Mouse (Mus musculus) hindbrain, postnatal 0 days (tissue): ENCODE measurements at regions not wholly inside any gene's neighbourhood (a gene's known extent, or its start where the extent isn't known, plus 50 kb on each side); places are given as distances from the start of the nearest gene placed in this dataset.
"Not testable (repeated sequence)": the region's sequence is repeated elsewhere in the genome, so short reads cannot be mapped to it uniquely, and the experiment has no call there.

Experiments used
- ATAC-seq: fragments of 200-750 bp; cut with Nextera tagmentation; 2 replicates; pipeline ENCODE4 v1.8.0; 2017; ENCODE audit warnings: mild to moderate bottlenecking, moderate TSS enrichment, moderate library complexity
- DNase-seq: peaks from one replicate; pipeline ENCODE4 v3.0.0-alpha.2; 2015; ENCODE audit warnings: low spot score
- H3K27ac ChIP-seq: fragments of 300-500 bp; sonication (generic); 2 replicates; pipeline ENCODE4 v1.5.1; 2014; ENCODE audit warnings: mild to moderate bottlenecking
- H3K27me3 ChIP-seq: fragments of 300-500 bp; sonication (generic); 2 replicates; pipeline ENCODE4 v1.6.1; 2014; ENCODE audit warnings: low read length, mixed read lengths; ENCODE audit not compliant: insufficient read depth
- H3K36me3 ChIP-seq: fragments of 300-500 bp; sonication (generic); 2 replicates; pipeline ENCODE4 v1.6.1; 2014; ENCODE audit warnings: low read length, mixed read lengths; ENCODE audit not compliant: insufficient read depth
- H3K4me1 ChIP-seq: fragments of 300-500 bp; sonication (generic); 2 replicates; pipeline ENCODE4 v1.6.1; 2014; ENCODE audit warnings: antibody characterized with exemption, low read length, mixed read lengths; ENCODE audit not compliant: insufficient read depth
- H3K4me2 ChIP-seq: fragments of 300-500 bp; sonication (generic); 2 replicates; pipeline ENCODE4 v1.6.1; 2014; ENCODE audit warnings: low read depth, mild to moderate bottlenecking, low read length, moderate library complexity, mixed read lengths
- H3K4me3 ChIP-seq: fragments of 300-500 bp; sonication (generic); 2 replicates; pipeline ENCODE4 v1.5.1; 2014; ENCODE audit warnings: low read length
- H3K9ac ChIP-seq: fragments of 300-500 bp; sonication (generic); replicated peaks from 2 replicates; pipeline ENCODE4 v1.6.1; 2014; ENCODE audit warnings: mild to moderate bottlenecking, low read length, moderate library complexity, mixed read lengths
- H3K9me3 ChIP-seq: fragments of 300-500 bp; sonication (generic); 2 replicates; pipeline ENCODE4 v1.6.1; 2016; ENCODE audit warnings: low read length, mixed read lengths
- CTCF ChIP-seq: IDR thresholded peaks from 2 replicates; pipeline ENCODE4 v1.5.1; 2016; ENCODE audit warnings: antibody characterized with exemption, control low read depth, low read depth
- WGBS: fragments of 180-500 bp; shearing (Covaris S2); extraction: QIAGEN DNeasy Blood & Tissue Kit; methylation state at CpG from one replicate; pipeline ENCODE4 v1.1.7; 2014; 5-methylcytosine and 5-hydroxymethylcytosine counted together

DNA sequence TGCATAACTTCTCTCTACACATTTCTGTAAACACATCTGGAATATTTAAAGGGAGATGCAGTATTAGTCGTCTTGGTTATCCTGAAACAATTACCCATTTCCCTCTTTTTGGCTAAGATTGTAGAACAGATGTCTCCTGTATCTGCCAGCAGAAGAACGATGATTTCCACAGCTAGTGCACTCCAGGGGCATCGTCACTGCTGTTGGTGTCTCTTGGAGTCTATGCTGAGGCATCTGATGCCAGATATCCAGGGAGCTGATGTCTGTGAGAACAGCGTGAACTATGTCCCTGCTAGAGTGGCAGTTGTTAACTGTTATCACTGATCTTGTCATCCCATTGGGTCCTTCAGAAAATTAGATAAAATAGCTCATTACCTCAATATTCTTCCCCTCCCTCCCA lies 536.2 kb downstream of the Trhde start:
- no peak for TF ChIP-seq CTCF
- no peak overlapping the region for H3K4me3 ChIP-seq
- no peak overlapping the region for H3K4me2 ChIP-seq
- no peak overlapping the region for H3K9ac ChIP-seq
- H3K4me1 ChIP-seq: no peaks in the 10 kb centered on the region
- DNase-seq: peak; percentile 65
- WGBS: 45% methylated on average over 4 of the region's 4 CpGs
- peak; percentile 82 for ATAC-seq
- no peaks in the 10 kb centered on the region for H3K27me3 ChIP-seq
- no peak overlapping the region for H3K27ac ChIP-seq
- no peaks in the 10 kb centered on the region for H3K9me3 ChIP-seq
- H3K36me3 ChIP-seq: no peaks in the 10 kb centered on the region

DNA sequence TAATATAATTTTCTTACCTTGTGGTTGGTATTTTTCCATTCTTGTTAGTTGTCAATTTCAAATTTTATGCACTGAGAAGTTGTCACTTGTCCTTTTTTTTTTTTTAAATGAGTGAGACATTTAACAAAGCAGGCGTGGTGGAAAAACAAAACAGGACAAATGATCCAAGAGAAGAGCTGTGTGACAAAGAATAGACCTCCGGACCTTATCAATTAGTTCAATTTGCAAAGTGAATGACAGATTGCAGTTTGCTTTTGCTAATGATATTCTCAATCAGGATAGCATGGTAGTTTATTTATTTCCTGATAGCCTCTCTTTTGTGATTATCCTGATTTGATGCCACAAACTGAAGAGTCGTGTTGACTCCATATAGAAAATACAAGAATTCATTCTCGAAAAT lies 560.5 kb downstream of the Trhde start:
- TF ChIP-seq CTCF: no peak
- no peak overlapping the region for H3K4me3 ChIP-seq
- no peak overlapping the region for H3K4me2 ChIP-seq
- ATAC-seq (no peak), DNase-seq (no peak)
- no peaks in the 10 kb centered on the region for H3K36me3 ChIP-seq
- no peak overlapping the region for H3K27ac ChIP-seq
- 83% methylated on average over 4 of the region's 4 CpGs for WGBS
- no peak overlapping the region for H3K9ac ChIP-seq
- no peaks in the 10 kb centered on the region for H3K27me3 ChIP-seq
- no peaks in the 10 kb centered on the region for H3K9me3 ChIP-seq
- no peaks in the 10 kb centered on the region for H3K4me1 ChIP-seq

DNA sequence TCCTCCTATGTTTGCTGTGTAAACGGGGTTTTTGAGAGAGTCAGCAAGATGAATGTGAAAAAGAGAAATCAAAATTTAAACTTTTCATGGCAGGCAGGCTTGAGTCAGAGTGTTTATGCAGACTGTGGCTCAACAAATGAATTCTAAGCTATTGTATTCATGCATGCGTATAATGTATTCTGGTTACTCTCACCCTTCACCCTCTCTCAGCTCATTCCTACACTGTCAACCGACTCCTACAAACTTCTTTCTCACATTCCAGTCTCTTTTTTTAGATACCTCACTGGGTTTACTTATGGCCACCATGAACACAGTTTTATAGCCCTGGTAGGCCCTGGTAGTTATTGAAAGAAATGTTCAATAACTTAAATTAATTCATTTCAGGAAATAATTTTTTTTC lies 574.5 kb downstream of the Trhde start:
- Histone ChIP-seq H3K4me3 (no peak overlapping the region), H3K27me3 (no peaks in the 10 kb centered on the region), H3K4me1 (no peaks in the 10 kb centered on the region), H3K9ac (no peak overlapping the region), H3K36me3 (no peaks in the 10 kb centered on the region), H3K9me3 (no peaks in the 10 kb centered on the region), H3K4me2 (no peak overlapping the region), H3K27ac (no peak overlapping the region)
- WGBS: 47% methylated on average over 3 of the region's 3 CpGs
- DNase-seq (no peak), ATAC-seq (no peak)
- TF ChIP-seq CTCF: no peak

DNA sequence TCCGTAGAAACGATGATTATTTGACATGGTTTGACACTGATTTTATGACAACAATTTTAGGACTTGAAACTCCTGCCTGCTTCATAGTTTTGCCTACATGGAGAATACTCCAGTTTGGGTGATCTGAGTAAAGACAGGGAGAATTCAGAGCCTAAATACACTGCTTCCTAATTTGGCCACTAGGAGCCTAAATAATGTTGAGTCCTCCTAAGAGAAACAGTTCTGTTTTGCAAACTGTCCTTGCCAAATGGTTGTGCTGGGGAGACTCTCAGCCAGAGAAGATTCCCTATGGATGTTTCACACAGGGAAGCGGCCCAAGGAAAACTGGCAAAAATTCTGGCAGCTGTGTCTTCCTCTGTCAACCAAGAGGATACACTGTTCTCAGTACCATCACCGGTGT lies 600.5 kb downstream of the Trhde start:
- Histone ChIP-seq H3K27ac (no peak overlapping the region), H3K4me2 (no peak overlapping the region), H3K9ac (no peak overlapping the region), H3K4me1 (no peaks in the 10 kb centered on the region), H3K27me3 (no peaks in the 10 kb centered on the region), H3K9me3 (no peaks in the 10 kb centered on the region), H3K4me3 (no peak overlapping the region), H3K36me3 (no peaks in the 10 kb centered on the region)
- TF ChIP-seq CTCF: peak; percentile 23
- DNase-seq (no peak), ATAC-seq (no peak)
- WGBS: 96% methylated on average over 4 of the region's 4 CpGs

DNA sequence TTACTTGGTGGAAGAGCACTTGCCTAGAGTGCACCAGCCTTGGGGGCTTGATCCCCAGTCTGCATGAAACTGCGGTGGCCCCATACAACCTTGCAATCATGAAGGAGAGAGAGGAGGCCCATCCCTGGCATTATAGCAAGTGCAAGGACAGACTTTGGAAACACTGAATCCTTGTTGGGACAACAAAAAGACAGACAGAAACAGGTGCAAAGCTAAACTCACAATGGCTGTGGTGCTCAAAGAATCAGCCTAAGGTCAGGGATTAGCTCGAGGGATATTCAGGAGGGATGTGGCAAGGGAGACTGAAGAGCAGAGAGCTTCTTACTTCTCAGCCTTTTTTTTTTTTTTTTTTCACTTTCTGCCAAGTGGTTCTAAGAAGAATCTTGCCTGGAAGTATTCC lies 601.2 kb downstream of the Trhde start:
- no peak for ATAC-seq
- H3K4me1 ChIP-seq: no peaks in the 10 kb centered on the region

DNA sequence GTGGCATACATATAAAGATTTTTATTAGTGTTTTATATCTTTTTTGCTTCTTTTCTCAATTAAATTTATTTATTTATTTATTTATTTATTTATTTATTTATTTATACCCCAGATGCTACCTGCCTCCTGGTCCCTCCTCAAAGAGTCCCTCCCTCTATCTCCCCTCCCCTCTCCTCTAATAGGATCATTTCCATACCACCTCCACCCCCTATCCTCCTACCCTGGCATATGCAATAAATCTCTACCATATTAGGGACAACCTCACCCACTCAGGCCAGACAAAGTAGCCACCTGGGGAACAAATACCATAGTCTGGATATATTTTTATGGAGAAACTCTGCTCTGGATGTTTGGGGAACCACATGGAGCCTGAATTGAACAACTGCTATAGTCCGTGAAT lies 615.8 kb downstream of the Trhde start:
- Histone ChIP-seq H3K4me3 (no peak overlapping the region), H3K9me3 (no peaks in the 10 kb centered on the region), H3K36me3 (no peaks in the 10 kb centered on the region), H3K9ac (no peak overlapping the region), H3K27me3 (no peaks in the 10 kb centered on the region), H3K4me2 (no peak overlapping the region), H3K4me1 (no peaks in the 10 kb centered on the region), H3K27ac (no peak overlapping the region)
- ATAC-seq (no peak), DNase-seq (no peak)
- WGBS: 85% methylated on average over 1 of the region's 1 CpGs
- TF ChIP-seq CTCF: no peak

More for the DNA sequence above, 601.2 kb downstream of the Trhde start:
- Histone ChIP-seq H3K4me3 (no peak overlapping the region), H3K36me3 (no peaks in the 10 kb centered on the region), H3K27me3 (no peaks in the 10 kb centered on the region), H3K9me3 (no peaks in the 10 kb centered on the region), H3K4me2 (no peak overlapping the region), H3K27ac (no peak overlapping the region), H3K9ac (no peak overlapping the region)
- TF ChIP-seq CTCF: no peak
- DNase-seq: no peak
- 77% methylated on average over 2 of the region's 2 CpGs for WGBS

DNA sequence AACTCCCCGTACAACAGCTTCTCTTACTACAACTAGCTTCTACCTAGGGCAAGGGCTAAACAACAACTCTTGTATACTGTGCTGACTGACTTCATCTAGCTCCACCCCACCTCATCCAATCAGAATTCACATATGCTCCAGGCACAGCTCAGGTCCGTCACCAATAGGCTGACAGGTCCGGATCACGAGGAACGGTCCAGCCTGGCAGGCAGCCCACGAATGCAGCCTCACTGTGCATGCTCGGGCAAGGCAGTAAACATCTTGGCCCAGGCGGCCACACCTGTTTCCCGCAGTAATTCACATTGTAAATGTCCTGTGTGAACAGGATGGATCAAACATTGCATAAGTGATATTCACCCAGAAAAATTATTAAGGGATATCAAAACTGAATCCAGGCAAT lies 658.8 kb downstream of the Trhde start:
- H3K9me3 ChIP-seq, H3K27me3 ChIP-seq, H3K4me1 ChIP-seq, H3K4me3 ChIP-seq, H3K36me3 ChIP-seq, DNase-seq, H3K4me2 ChIP-seq, H3K27ac ChIP-seq, ATAC-seq, H3K9ac ChIP-seq: not testable (repeated sequence)
- WGBS: 84% methylated on average over 9 of the region's 9 CpGs
